Mouse (Mus musculus) limb, embryonic 11.5 days (tissue): ENCODE results near the gene Nacc2. TPM values are rescaled to one million over a fixed set of nuclear protein-coding genes. Genes with fewer than 3 reads are reported as not detected.

Experiments used
- polyA plus RNA-seq: library from polyadenylated mRNA; unstranded; fragments of >200 nt; fragmentation: Nextera tagmentation; extraction: Ambion mirVana; gene quantifications from 2 replicates; pipeline ENCODE4 v1.2.1, GENCODE M21; 2014

Gene Nacc2
- polyA plus RNA-seq, 1 experiment from 2014 or later: 4.0 TPM

Other genes with a start within 250 kb of the Nacc2 start
- 29.5 and 36.8 TPM in 2 replicates for gene Camsap1, start 139.9 kb downstream of the Nacc2 start, polyA plus RNA-seq
- gene Ubac1, start 101.5 kb downstream of the Nacc2 start, polyA plus RNA-seq: 98.7 and 110 TPM in 2 replicates
- gene Lhx3, start 85.1 kb upstream of the Nacc2 start, polyA plus RNA-seq: 0.09 TPM in 1 of 2 replicates, not detected in the other
- gene Qsox2, start 114.3 kb upstream of the Nacc2 start, polyA plus RNA-seq: 12.0 and 13.9 TPM in 2 replicates
- gene Ccdc187, start 171.3 kb upstream of the Nacc2 start, polyA plus RNA-seq: not detected in 2 replicates
- gene Gpsm1, start 192.3 kb upstream of the Nacc2 start, polyA plus RNA-seq: 37.4 and 47.1 TPM in 2 replicates
- 31.0 and 31.6 TPM in 2 replicates for gene Dnlz, start 228.9 kb upstream of the Nacc2 start, polyA plus RNA-seq
- 1.0 and 1.1 TPM in 2 replicates for gene Card9, start 237.7 kb upstream of the Nacc2 start, polyA plus RNA-seq